Mouse (Mus musculus) adrenal gland, adult 8-10 months (tissue): ENCODE results near the gene Cd7. TPM values are rescaled to one million over a fixed set of nuclear protein-coding genes. Genes with fewer than 3 reads are reported as not detected.
"Not testable (repeated sequence)": the region's sequence is repeated elsewhere in the genome, so short reads cannot be mapped to it uniquely, and the experiment has no call there.

Experiments used
- DNase-seq: peaks from one replicate; pipeline ENCODE4 v3.0.0; 2022
- total RNA-seq, 4 experiments: library from RNA; stranded (reverse); gene quantifications; 2 replicates each; pipeline ENCODE4 v1.2.4; 2022

Cd7 gene
- total RNA-seq, 4 experiments from 2014 or later: 0.56 to 1.0 (median 0.74) TPM

DNA sequence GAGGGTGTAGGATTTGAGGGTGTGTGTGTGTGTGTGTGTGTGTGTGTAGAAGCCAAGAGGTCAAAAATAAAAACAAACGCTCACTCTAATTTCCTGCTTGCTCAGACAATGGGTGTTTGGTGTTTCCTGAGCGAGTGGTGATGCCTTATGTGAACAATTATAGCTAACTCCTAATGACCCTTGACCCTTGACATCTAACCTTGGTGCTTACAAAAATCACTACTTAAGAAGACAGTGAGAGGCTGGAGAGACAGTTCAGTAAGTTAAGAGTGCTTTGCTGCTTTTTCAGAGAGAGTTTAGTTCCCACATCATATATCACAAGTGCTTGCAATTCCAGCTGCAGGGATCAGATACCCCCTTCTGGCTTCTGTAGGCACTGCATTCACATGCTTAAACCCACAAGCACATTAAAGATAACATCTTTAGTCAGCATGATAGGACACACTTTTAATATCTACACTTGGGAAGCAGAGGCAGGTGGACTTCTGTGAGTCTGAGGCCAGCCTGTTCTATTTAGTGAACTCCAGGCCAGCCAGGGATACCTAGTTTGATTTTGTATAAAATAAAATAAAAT, 8.7 kb upstream of the Cd7 start:
- no peak for DNase-seq

DNA sequence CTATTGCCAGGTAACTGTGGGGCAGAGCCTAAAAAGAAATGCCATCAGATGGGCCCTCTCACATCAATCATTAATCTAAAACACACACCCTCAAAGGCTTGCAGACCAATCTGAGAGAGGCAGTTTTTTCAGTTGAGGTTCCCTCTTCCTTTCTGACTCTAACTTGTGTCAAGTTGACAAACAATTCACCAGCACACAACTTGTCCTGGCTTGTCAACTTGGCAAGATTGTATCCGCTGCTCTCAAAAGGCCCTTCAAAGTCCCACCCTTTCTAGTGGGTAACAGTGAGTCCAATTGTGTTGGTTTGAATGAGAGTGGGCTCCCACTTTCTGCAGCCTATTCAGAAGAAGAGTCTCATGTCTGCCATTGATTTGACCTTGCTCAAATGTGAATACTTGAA, 6.1 kb upstream of the Cd7 start:
- no peak for DNase-seq

DNA sequence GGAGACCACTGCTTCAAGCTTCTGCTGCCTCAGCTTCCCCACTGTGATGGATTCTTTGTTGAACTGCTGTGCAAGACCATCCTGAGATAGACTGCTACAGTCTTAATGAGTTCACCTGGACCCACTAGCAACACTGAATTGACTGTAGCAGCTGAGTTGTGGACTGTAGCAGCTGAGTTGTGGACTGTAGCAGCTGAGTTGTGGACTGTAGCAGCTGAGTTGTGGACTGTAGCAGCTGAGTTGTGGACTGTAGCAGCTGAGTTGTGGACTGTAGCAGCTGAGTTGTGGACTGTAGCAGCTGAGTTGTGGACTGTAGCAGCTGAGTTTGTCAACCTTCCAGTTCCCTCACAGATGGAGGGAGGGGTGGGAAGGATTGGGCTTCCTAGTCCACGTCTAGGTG, 3.8 kb upstream of the Cd7 start:
- DNase-seq: not testable (repeated sequence)

DNA sequence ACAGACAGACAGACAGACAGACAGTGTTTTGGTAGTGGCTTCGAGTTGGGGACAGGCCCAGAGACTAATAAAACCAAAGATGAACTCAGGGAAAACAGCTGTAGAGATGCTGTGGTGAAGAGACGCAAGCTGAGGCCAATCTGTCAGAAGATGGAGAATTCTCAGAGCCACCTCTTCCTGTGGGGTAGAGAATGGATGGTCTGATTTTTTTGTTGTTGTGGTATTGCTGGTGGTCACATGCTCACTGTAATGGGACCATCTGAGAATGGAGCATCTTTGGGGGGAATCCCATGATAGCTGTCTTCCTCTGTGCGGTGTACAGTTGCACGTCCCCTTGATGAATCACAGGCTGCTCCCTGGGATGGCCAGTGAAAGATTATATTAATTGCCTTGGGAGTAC, 3.3 kb upstream of the Cd7 start:
- DNase-seq: no peak

DNA sequence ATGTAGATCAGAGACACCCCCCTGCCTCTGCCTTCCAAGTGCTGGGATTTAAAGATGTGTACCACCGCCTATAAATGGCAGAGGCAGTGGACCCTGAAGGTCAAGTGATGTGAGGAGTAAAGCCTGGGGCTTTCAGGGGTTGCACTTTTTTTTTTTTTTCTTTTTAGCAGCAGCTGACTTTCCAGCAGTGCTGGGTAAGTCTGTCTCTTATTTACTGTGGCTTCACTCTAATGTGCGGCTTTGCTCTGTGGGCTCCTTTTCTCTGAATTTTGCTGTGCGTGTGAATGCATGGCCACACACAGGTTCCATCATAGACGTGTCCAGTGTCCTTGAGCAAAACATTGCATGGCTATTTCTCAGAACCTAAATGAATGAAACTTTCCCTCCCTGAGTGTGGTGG, 2.4 kb upstream of the Cd7 start:
- no peak for DNase-seq

DNA sequence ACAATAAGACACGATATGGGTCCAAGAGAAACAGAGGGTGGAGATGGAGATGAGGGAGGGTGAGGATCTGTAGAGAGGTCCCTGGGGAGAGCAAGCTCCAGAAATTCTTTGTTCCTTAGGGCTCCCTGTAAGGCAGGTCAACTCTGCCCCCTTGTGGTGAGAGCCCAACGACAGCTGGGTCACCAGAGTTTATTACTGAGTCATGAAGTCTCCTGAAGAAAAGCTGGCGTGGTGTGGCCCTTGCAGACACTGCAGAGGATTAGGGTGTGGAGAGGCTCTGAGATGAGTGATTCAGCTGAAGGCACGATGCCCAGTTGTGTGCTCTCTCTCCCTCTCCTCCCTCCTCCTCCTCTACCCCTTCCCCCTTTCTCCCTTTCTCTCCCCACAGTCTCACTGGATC, 2.0 kb upstream of the Cd7 start:
- peak; percentile 79 for DNase-seq

DNA sequence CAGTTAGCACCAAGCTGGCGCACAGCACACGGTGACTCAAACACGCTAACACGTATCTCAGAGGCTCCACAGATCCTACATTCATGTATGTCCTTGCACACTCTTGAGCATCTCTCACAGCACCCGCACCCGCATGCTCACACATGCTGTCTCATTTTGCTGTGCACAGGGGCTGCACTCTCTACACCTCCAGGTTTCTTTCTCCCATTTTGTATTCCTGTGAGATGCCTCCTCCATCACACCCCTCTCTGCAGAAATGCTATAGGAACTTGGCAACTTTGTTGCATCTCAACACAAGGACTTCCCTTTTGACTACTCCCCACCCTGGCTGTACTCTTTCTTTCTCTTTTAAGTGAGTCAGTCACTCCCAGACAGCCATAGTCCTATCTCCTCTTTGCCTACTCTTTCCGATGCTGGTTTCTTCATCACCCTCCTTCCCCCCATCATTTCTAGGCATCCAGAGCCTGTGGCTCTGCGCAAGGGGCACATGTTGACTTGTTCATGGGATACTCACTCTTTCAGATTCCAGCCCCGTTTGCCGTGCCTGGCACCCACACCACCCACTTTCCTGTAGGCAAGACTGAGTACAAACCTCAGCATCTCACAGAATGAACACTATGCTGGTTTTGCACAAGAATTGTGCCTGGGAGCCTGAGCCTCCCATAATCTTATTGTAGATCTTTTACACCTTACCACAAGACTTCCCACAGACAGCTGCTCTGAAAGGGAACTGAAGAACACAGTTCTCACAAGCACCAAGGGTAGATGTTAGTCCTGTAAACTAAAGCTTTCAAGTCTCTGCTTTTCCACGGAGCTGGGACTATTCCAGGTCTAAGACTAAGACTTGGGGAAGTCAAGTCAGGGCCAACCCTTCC, 615 bp downstream of the Cd7 start:
- no peak for DNase-seq

DNA sequence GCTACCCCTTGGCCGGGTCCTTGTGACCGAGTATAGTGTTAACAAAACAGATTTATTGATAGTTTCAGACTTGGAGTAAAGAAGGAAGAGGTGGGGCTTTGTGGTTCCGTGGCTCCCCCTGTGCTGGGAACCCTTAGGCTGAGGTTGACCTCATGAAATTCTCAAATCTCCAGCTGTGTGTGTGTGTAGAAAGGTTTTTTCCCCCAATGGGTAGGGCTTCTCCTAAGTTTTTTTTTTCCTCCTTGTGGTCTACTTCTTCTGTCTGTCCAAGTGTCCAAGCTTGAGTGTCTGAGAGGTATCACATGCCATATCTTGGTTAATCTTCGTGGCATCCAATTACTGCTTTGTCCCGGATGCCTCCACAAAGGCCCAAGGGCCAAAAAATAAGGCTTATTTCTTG, 6.1 kb downstream of the Cd7 start:
- DNase-seq: no peak

DNA sequence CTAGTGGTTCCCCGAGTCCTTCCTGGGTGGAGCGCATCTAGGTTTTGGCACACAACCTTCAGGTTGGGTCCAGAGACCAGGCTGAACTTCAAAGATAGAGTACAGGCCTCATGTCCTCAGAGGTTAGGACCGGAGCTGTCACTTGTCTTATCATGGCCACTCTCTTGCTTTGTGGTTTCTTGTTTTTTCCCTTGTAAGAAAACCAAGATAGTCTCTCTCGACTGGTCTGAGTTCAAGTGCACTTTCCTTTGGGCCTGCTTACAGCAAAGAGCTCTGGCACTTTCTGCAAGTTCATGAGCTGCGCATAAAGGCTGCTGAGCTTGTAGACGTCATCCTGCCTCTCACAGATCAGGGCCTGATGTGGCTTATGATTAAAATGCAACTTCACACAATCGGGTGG, 12.0 kb downstream of the Cd7 start:
- DNase-seq: no peak

DNA sequence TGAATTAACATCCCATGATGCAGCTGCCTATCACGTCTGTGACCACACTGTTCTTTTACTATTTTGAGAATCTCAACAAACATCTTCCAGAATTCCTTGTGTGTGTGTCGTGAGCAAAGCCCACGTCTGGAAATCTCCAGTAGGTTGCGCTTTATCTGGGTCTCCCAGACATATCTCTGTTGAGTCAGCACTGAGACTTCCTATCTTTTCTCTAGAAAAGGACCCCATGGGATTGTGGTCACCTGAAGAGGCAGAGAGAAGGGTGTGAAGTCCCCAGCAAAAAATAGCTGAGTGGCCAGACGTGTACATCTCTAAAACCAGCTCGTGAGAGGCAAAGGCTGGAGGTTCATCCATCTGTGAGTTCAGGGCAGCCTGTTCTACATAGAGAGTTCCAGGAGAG, 15.1 kb downstream of the Cd7 start:
- DNase-seq: no peak

DNA sequence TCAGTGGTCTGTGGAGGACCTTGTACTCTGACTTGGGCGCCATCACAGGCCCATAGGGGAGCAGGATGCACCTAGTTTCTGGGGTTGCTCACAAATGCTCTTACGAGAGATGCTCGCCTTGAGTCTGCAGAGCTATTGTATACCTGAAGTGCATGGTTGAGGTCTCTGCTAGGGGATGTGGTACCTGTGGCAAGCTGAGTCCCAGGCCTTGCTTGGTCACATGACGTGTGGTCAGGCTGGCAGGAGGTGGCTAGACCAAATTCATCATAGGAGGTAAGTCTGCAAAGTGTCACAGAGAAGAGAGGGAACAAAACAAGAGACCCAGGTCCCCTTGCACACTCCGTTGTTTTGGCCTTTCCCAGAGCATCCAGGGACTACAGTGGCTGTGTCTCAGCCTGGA, 19.7 kb downstream of the Cd7 start:
- no peak for DNase-seq

DNA sequence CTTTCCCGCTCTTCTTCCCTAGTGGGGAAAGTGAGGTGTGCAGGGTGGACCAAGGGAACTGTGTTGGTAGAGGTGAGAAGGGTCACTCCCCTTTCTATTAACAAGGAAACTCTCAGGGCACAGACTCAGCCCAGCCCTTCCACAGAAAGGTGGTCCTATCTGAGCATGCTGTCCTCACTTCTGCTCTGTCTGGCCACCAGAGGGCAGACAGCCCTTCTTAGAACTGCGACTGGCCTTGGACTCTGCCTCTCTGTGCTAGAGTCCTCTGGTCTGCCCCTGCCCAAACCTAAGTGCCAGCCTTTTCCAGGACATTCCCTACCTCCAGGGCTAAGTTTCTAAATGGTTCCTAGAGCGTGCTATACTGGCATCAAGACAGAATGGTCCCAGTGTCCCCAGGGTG, 21.5 kb downstream of the Cd7 start:
- peak; percentile 42 for DNase-seq

DNA sequence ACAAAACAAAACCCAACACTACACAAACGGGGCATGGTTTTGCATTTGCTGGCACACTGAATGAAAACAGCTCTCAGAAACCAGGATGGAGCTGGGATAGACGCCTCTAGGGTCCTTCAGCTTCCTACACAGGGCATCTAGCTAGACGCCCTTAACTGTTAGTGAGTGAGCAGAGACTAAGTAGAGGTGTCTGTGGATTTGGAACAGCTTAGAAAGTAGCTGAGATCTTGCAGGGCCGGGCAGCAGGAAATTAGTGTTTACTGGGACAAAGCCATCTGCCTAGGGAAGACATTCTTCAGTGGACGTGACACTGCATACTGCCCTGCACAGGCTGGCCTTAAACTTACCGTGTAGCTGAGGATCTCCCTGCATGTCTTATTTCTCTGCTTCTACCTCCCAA, 23.7 kb downstream of the Cd7 start:
- no peak for DNase-seq

DNA sequence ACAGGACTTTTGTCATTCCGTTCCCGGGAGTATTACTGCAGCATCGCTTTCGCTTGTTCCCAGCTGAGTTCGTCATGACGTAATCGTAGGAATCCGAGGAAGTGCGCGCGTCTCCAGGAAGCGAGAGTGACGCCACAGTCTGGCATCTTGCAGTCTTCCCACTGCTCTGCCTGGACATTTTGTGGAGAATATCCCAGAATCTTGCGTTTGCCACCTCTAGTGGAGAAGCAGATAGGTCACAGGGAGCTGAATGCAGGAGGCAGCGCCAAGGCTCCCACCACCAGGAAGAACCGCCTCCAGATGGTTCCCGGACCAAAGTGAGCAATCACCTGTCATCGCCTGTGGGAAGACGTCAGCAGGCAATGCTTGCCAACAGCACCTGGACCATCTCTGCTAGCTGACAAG, 24.3 kb downstream of the Cd7 start:
- no peak for DNase-seq

DNA sequence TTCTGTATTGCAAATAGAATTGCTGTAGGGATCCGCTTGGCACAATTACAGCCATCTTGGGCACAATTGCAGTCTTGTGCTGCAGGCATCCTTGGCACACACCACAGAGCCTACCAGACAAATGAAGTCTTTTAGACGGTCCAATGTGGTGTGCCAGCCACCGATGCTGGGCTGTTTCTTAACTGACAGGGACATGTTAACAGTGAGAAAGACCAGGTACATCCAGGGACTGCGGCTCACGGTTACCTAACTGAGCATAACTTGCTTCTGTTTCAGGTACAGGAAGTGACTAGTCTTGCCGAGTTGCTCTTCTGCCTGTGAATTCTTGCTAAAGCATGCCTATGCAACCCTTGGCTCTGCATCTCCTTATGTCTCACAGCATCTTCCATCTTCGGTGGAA, 25.6 kb downstream of the Cd7 start:
- DNase-seq: no peak

DNA sequence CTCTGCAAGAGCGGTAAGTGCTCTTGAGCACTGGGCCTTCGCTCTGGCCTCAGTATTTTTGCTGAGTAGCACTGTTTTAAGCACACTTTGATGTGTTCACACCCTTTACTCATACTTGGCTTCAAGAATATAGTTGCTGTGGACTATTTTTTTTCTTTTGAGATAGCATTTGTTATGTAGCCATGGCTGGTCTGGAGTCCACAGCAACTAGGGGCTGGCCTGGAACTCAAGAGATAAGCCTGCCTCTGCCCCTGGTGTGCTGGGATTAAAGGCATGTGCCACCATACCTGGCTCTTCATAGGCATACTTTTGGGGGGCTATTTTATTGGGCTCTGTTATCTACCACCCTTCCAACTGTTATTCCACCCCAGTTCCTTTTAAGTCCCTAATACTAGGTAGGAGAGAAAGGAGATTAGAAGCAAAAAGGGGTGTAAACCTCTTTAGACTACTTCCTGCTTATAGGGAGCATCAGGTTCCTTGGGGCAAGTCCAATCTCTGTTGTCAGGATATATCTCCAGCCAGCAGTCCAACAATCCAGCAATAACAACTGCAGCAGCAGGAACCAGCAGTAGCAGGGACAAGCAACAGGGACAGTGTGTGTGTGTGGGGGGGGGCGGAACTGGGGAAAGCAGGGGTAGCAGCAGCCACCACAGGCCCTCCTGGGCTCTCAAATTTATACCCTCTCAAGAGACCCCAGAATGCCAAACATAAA, 29.0 kb downstream of the Cd7 start:
- DNase-seq: no peak

DNA sequence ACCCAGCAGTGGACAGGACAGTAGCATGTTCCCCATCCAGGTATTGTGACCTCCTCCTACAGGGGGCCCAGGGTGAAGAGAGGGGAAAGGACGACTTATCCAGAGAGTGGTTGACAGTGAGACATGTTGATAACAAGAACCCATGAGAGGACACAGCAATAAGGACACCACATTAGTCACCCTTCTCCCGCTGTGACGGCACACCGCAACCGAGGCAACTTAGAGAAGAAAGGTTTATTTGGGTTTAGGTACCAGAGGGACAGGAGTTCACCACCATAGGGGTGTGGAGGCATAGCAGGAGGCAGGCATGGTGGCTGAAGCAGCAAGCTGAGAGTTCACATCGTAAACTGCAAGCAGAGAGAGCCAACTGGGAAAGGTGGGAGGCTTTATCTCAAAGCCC, 33.0 kb downstream of the Cd7 start:
- no peak for DNase-seq

DNA sequence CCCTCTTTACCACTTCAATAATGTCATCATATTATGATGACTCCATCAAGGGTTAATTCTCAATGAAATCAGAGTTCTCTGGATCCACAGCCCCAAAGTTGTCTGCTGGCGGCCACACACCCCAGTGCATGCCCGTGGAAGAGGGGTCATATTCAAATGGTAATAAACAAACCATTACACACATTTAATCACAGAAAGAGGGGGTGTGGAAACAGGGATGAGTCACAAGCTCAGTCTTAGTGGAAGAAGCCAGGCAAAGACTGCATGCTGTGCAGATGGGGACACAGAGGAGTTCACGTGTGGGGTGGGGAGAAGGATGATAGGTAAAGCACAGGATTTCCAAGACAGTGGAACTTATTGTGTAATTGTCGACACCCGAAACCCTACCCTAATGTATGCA, 34.9 kb downstream of the Cd7 start:
- DNase-seq: no peak

DNA sequence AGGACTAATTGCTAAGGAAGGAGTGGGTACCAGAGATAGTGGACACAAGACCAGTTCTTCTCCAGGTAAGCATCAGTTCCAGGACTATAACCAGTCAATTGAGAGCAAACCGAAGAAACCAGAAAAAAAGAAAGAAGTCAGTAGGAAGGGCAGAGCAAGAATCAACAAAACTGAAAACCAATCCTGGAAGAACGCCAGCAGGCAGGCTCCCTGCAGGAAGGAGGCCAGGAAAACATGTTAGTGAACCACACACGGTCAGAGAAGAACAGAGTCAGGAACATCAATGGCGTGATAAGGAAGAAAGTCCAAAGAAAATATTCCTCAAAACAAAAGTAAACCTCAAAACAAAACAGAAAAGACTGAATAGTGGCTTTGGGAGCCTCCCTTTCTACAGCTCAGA, 37.3 kb downstream of the Cd7 start:
- DNase-seq: no peak

DNA sequence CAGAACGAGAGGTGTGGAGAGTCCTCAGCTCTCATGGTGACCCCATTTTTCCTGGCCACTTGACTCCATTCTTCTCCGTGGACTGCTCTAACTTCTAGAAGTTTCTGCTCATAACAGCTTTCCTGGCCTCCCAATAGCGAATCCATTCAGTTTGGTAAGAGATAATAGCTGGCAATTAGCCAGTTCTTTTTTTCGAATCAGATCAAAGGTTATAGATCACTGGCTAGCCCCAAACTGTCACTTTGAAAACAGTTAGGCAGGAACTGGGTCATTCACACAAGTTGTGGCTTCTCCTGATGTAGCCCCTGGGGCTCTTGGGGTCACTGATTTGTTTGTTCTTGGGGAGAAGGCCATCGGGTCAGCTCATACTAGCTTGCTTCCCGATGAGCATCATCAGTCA, 44.5 kb downstream of the Cd7 start:
- DNase-seq: no peak

DNA sequence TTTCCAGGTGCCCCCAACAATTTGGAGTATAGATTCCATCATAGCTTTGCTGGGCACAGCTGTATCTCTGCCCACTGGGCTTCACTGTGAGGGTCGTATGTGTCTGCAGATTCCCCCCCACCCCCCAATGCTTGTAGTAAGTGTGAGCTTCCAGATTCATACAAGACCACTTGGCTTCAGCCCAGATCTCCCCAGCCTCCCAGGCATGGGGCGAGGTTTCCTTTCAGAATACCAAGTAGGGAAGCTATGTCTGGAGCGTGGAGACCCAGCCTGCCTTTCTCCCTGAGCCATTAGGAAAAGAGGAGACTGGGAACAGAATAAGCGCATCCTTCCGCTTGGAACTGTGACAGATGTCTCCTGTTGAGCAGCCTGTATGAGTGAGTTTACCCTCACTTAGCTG, 45.6 kb downstream of the Cd7 start:
- DNase-seq: no peak

DNA sequence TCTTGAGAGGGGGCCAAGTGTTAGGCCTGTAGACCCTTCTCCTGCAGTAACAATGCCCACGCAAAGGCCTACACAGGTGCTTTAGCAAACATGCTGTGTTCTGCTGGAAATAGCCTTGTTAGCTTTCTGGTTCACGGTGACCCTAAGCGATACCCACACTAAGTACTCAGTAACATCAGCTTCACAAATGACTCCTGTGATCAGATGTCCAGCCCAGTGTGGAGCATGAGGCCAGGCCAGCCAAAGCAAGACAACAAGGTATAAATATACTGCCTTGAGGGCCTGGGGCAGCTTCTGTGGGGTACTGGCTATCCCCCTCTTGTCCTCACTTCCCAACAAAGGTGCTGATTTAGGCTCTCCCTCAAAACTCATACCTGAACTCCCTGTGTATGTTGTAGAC, 46.1 kb downstream of the Cd7 start:
- DNase-seq: no peak

DNA sequence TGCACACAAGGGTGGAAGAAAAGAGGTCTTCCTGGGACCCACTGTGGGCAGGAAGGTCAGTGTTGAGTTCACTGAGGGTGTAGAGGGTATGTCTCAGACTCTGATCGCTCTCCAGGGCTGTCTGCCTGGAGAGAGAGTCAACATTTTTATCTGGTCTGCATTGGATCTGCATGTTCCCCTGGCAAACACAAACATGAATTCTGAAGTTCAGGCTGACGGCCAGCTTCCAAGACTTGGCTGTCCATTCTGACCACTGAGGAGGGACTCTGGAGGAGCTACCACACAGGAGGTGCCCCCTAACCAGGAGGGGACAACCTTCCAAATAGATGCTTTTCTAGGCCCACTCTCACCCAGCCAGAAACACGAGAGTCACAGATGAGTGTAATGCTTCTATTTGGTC, 47.4 kb downstream of the Cd7 start:
- DNase-seq: no peak

DNA sequence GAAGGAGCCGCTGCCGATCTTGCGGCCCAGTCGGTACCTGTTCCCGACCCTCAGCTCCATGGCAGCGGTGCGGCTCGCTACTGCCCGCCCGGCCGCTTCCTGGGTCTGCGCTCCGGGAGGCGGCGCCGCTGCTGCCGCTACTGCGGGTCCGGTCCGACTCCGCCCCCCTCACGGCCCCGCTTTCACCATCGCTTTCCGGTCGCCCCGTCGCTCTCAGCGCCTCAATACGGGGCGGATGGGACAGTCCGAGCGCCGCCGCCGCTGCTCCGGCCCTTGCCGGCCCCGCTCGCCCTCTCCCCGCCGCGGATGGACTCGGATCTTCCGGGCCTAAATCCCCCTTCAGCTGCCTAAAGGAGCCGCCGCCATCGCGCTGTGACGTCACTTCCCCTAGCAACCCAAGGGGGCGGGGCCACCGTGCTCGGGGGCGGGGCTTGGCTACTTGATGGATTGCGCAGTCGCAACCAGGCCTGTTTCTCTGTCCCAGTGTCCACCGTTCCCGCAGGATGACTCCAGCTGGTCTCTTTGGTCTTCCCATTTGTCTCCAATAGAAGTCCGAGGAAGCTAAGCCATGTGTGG, 48.2 kb downstream of the Cd7 start, which contains the start of gene Csnk1d:
Gene Csnk1d, minus strand, starts transcription at position 380 of the 576 bp plus-strand sequence.
- DNase-seq: peak; percentile 95
